Mouse (Mus musculus) embryonic facial prominence, embryonic 11.5 days (tissue): Measurements from ENCODE around the gene Lrrc8b. TPM values are rescaled to one million over a fixed set of nuclear protein-coding genes. Genes with fewer than 3 reads are reported as not detected.

ENCODE experiments used
- ATAC-seq: fragments of 200-750 bp; cut with Nextera tagmentation; replicated peaks from 2 replicates; pipeline ENCODE4 v1.8.0; 2017; ENCODE audit warnings: low read depth; ENCODE audit not compliant: insufficient number of reproducible peaks, low FRiP score, low TSS enrichment
- DNase-seq: peaks from one replicate; pipeline ENCODE4 v3.0.0-alpha.2; 2015; ENCODE audit warnings: low spot score
- H3K27ac ChIP-seq: fragments of 300-500 bp; sonication (generic); replicated peaks from 2 replicates; pipeline ENCODE4 v1.5.1; 2014; ENCODE audit warnings: mild to moderate bottlenecking, low read depth, low read length, control low read depth
- H3K27me3 ChIP-seq: fragments of 300-500 bp; sonication (generic); 2 replicates; pipeline ENCODE4 v1.6.1; 2014; ENCODE audit warnings: mild to moderate bottlenecking, low read length, moderate library complexity, mixed read lengths; ENCODE audit not compliant: control insufficient read depth, insufficient read depth
- H3K36me3 ChIP-seq: fragments of 300-500 bp; sonication (generic); replicated peaks from 2 replicates; pipeline ENCODE4 v1.6.1; 2014; ENCODE audit warnings: low read depth, mild to moderate bottlenecking, low read length, moderate library complexity, mixed read lengths; ENCODE audit not compliant: control insufficient read depth, insufficient read depth
- H3K4me1 ChIP-seq: fragments of 300-500 bp; sonication (generic); 2 replicates; pipeline ENCODE4 v1.6.1; 2014; ENCODE audit warnings: low read length, mixed read lengths; ENCODE audit not compliant: control insufficient read depth, insufficient read depth
- H3K4me2 ChIP-seq: fragments of 300-500 bp; sonication (generic); 2 replicates; pipeline ENCODE4 v1.6.1; 2014; ENCODE audit warnings: low read depth, mild to moderate bottlenecking, control low read depth, low read length, moderate library complexity
- H3K4me3 ChIP-seq: fragments of 300-500 bp; sonication (generic); 2 replicates; pipeline ENCODE4 v1.5.1; 2014; ENCODE audit warnings: low read depth, low read length, control low read depth
- H3K9ac ChIP-seq: fragments of 300-500 bp; sonication (generic); replicated peaks from 2 replicates; pipeline ENCODE4 v1.6.1; 2014; ENCODE audit warnings: mild to moderate bottlenecking, control low read depth, low read length
- H3K9me3 ChIP-seq: fragments of 300-500 bp; sonication (generic); replicated peaks from 2 replicates; pipeline ENCODE4 v1.6.1; 2016; ENCODE audit warnings: mild to moderate bottlenecking, low read length, inconsistent platforms, mixed read lengths; ENCODE audit not compliant: control insufficient read depth
- WGBS: fragments of 180-500 bp; shearing (Covaris S2); extraction: QIAGEN DNeasy Blood & Tissue Kit; methylation state at CpG from one replicate; pipeline ENCODE4 v1.1.7; 2014; 5-methylcytosine and 5-hydroxymethylcytosine counted together
- polyA plus RNA-seq: library from polyadenylated mRNA; unstranded; fragments of >200 nt; fragmentation: Nextera tagmentation; extraction: Ambion mirVana; gene quantifications from 2 replicates; pipeline ENCODE4 v1.2.1, GENCODE M21; 2014

The Lrrc8b gene
- polyA plus RNA-seq, 1 experiment from 2014 or later, result 7.6 TPM

GRCm38 (mm10) chr5:105498429-105499000 is 82.9 kb downstream of the Lrrc8b start:
- Histone ChIP-seq H3K27ac (no peak overlapping the region), H3K4me1 (0 out of 2 replicates have a peak, but pooled peaks cover 2% of the 10 kb centered on the region), H3K4me3 (no peak overlapping the region), H3K27me3 (no peaks in the 10 kb centered on the region), H3K9ac (no peak overlapping the region), H3K4me2 (no peak overlapping the region), H3K9me3 (no peaks in the 10 kb centered on the region), H3K36me3 (no peaks in the 10 kb centered on the region)
- DNase-seq, result peak; percentile 30
- ATAC-seq, result no peak
- WGBS, result 59% methylated on average over 4 of the region's 4 CpGs

- no peak overlapping the region for H3K4me3 ChIP-seq
- 0 out of 2 replicates have a peak, but pooled peaks cover 2% of the 10 kb centered on the region for H3K4me1 ChIP-seq
- DNase-seq, result no peak
- no peaks in the 10 kb centered on the region for H3K36me3 ChIP-seq
- H3K9ac ChIP-seq, result no peak overlapping the region
- H3K27me3 ChIP-seq, result no peaks in the 10 kb centered on the region
- H3K27ac ChIP-seq, result no peak overlapping the region
- no peak overlapping the region for H3K4me2 ChIP-seq
- no peaks in the 10 kb centered on the region for H3K9me3 ChIP-seq
- no peak for ATAC-seq
- WGBS, result 81% methylated on average over 1 of the region's 1 CpGs
Measured at GRCm38 (mm10) chr5:105499396-105499795, 83.8 kb downstream of the Lrrc8b start.

GRCm38 (mm10) chr5:105500132-105501121 is 84.9 kb downstream of the Lrrc8b start:
- no peaks in the 10 kb centered on the region for H3K36me3 ChIP-seq
- WGBS, result 36% methylated on average over 12 of the region's 12 CpGs
- DNase-seq (peak; percentile 43), ATAC-seq (peak; percentile 21; the same call in 1 of the 2 replicates)
- H3K9ac ChIP-seq, result no peak overlapping the region
- no peak overlapping the region for H3K4me2 ChIP-seq
- H3K27me3 ChIP-seq, result no peaks in the 10 kb centered on the region
- no peaks in the 10 kb centered on the region for H3K4me1 ChIP-seq
- H3K9me3 ChIP-seq, result no peaks in the 10 kb centered on the region
- no peak overlapping the region for H3K4me3 ChIP-seq
- no peak overlapping the region for H3K27ac ChIP-seq

GRCm38 (mm10) chr5:105501136-105501535 is 85.6 kb downstream of the Lrrc8b start:
- Histone ChIP-seq H3K9me3 (no peaks in the 10 kb centered on the region), H3K27ac (no peak overlapping the region), H3K27me3 (no peaks in the 10 kb centered on the region), H3K4me2 (no peak overlapping the region), H3K9ac (no peak overlapping the region), H3K36me3 (no peaks in the 10 kb centered on the region), H3K4me3 (no peak overlapping the region), H3K4me1 (no peaks in the 10 kb centered on the region)
- DNase-seq, result no peak
- ATAC-seq, result no peak
- 70% methylated on average over 3 of the region's 3 CpGs for WGBS

GRCm38 (mm10) chr5:105508813-105509212 is 93.2 kb downstream of the Lrrc8b start:
- DNase-seq, result no peak
- no peak overlapping the region for H3K27ac ChIP-seq
- 93% methylated on average over 6 of the region's 6 CpGs for WGBS
- no peak overlapping the region for H3K4me2 ChIP-seq
- H3K9me3 ChIP-seq, result no peaks in the 10 kb centered on the region
- H3K4me3 ChIP-seq, result no peak overlapping the region
- H3K27me3 ChIP-seq, result no peaks in the 10 kb centered on the region
- no peaks in the 10 kb centered on the region for H3K4me1 ChIP-seq
- no peak for ATAC-seq
- no peak overlapping the region for H3K9ac ChIP-seq
- H3K36me3 ChIP-seq, result no peaks in the 10 kb centered on the region

GRCm38 (mm10) chr5:105512297-105512696 is 96.7 kb downstream of the Lrrc8b start:
- Histone ChIP-seq H3K4me1 (no peaks in the 10 kb centered on the region), H3K27me3 (no peaks in the 10 kb centered on the region), H3K9me3 (no peaks in the 10 kb centered on the region), H3K4me3 (no peak overlapping the region), H3K36me3 (no peaks in the 10 kb centered on the region), H3K9ac (no peak overlapping the region), H3K27ac (no peak overlapping the region), H3K4me2 (no peak overlapping the region)
- 53% methylated on average over 4 of the region's 4 CpGs for WGBS
- DNase-seq (no peak), ATAC-seq (no peak)

- Histone ChIP-seq H3K4me3 (no peak overlapping the region), H3K9ac (no peak overlapping the region), H3K27me3 (no peaks in the 10 kb centered on the region), H3K27ac (0 out of 2 replicates have a peak overlapping the region, but pooled peaks have one; percentile 20), H3K9me3 (no peaks in the 10 kb centered on the region), H3K4me2 (no peak overlapping the region), H3K36me3 (no peaks in the 10 kb centered on the region), H3K4me1 (no peaks in the 10 kb centered on the region; the same call in 1 of the 2 replicates)
- no peak for ATAC-seq
- 56% methylated on average over 6 of the region's 6 CpGs for WGBS
- no peak for DNase-seq
Measured at GRCm38 (mm10) chr5:105515532-105515931, 100.0 kb downstream of the Lrrc8b start.

- no peaks in the 10 kb centered on the region; the same call in 1 of the 2 replicates for H3K4me1 ChIP-seq
- H3K9me3 ChIP-seq, result no peaks in the 10 kb centered on the region
- no peak overlapping the region for H3K27ac ChIP-seq
- no peak overlapping the region for H3K9ac ChIP-seq
- no peak overlapping the region for H3K4me2 ChIP-seq
- ATAC-seq, result no peak
- no peak for DNase-seq
- no peak overlapping the region for H3K4me3 ChIP-seq
- no peaks in the 10 kb centered on the region for H3K36me3 ChIP-seq
- H3K27me3 ChIP-seq, result no peaks in the 10 kb centered on the region
- WGBS, result 40% methylated on average over 3 of the region's 3 CpGs
Measured at GRCm38 (mm10) chr5:105516290-105516689, 100.7 kb downstream of the Lrrc8b start.
